Mouse (Mus musculus): ENCODE measurements around the gene Masp2.

GRCm38 (mm10) chr4:148625756-148626622 lies 23.6 kb downstream of the Masp2 start:
- no peak for TF ChIP-seq CTCF (IDR thresholded peaks at IDR 0.05)
- TF ChIP-seq EP300 (IDR thresholded peaks at IDR 0.05): no peak
